Mouse (Mus musculus): Measurements from ENCODE around the gene Naglu.

- TF ChIP-seq POLR2A (IDR thresholded peaks at IDR 0.05; ENCODE audit: insufficient read depth, low read length) = no peak
- no peak for TF ChIP-seq CTCF (IDR thresholded peaks at IDR 0.05; ENCODE audit: low read depth, low read length)
- TF ChIP-seq EP300 (IDR thresholded peaks at IDR 0.05; ENCODE audit: insufficient read depth, low read depth, low read length) = no peak
Observed at GRCm38 (mm10) chr11:101080421-101080820, 10.6 kb downstream of the Naglu start.

All from ES-Bruce4 (cell line).